Mouse (Mus musculus): Measurements from ENCODE around the gene Kcnmb4.
A peak's percentile ranks its signal among the peaks of the same experiment; 100 is the strongest.

Gene Kcnmb4

DNA sequence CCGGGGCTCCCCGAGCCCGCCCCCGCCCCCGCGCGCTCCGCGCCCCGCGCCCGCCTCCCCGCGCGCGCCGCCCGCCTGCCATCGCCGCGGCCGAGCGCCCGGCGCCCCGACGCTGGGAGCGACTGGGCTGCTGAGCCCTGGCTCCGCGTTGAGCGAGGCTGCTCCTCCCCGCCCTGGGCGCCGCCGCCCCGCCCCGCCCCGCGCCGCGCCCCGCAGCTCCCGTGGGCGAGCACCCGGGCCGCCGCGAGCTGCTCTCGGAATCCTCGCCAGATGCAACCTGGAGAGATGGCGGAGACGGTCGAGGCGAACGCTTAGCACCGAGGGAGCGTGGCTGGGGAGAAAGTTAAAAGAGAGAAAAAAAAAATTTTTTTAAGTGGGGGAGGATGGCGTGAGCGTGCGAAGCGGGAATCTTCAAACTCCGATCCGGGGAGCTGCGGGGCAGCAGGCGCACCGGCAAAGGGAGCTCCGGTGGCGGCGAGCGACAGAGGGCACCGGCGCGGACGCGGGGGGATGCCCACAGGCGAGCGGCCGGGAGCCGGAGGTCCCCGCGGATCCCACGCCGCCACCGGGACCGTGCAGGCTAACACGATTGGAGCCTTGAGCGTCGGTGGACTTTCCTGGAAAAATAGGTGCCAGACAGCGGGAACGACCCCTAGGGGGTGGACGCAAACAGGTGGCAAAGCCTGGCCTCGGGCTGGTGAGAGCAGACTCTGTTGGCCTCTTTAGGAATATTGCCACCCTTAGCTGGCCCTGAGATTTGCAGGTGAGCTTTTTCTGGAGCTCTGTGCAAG lies at the start of gene Kcnmb4:
Gene Kcnmb4 (minus strand): TSS at position 120 of the 791 bp plus-strand sequence.
- DNase-seq (ENCODE audit: low spot score in 2 of 2): peak; percentile 29 to 34

DNA sequence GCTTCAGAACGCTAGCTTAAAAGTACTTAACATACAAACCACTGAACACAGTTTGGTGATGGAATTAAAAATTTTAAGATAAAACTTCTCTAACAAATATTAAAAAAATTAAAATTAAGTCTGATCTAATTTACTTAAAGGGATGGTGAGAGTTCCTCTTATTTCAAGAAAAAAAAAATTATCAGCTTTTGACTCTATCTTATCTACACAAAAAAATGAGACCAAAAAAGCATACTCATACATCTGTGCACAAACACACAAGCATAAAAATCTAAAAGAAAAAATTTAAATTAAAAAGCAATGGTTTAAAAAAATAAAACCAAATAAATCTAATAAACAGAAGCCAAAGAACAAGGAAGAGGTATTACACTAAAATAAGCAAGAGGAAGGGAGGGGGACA lies 45.9 kb upstream of the Kcnmb4 start:
- DNase-seq (ENCODE audit: low spot score in 2 of 2): no peak

DNA sequence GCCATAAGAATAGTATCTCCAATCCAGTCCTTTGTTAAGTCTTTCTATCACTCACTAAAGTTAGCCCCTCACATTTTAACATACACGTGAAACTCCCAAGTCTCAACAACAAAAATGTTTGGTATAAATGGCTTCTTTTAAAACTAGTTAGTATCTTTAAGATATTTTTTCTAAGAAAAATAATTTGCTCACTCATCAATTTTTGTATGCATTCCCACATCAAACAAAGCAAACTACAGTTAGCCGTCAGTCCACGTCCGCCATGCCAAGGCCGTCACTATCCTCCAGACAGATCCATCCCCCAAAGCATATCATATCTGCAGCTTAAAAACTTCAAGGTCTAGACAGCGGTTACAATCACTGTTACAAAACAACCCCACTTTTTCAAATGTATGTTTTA lies 41.9 kb upstream of the Kcnmb4 start:
- DNase-seq (ENCODE audit: low spot score in 2 of 2): no peak

DNA sequence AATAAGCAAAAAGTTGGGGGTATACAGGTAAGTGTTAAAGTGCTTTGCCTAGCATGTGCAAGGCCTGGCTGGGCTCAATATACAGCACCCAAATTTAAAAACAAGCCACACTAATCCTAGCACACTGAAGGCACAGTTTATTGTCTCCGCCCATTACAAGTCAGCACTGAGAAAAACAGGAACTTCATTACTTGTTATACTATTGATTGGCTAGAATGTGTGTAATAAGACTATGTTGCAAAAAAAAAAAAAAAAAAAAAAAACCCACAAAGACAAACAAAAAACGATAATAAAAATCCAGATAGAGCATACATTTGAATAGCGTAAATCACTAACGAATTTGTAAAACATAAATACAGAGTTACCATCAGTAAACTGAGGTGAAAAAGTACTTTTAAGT lies 41.5 kb upstream of the Kcnmb4 start:
- DNase-seq (ENCODE audit: low spot score in 2 of 2): no peak

DNA sequence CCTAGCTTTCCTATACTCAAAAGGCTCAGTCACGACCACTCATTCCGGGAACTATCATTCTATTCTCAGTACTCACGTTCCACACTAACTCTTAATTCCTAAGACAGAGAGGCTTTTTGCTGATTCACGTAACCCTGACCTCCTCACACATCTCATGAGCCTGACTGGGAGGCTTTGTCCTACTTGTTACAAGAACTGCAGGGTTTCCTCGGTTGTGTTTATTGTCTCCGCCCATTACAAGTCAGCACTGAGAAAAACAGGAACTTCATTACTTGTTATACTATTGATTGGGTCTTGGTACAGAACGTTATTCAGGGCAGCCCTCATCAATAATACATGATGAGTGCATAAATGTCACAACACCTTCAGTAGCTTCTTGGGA lies 39.6 kb upstream of the Kcnmb4 start:
- DNase-seq (ENCODE audit: low spot score in 2 of 2): no peak

DNA sequence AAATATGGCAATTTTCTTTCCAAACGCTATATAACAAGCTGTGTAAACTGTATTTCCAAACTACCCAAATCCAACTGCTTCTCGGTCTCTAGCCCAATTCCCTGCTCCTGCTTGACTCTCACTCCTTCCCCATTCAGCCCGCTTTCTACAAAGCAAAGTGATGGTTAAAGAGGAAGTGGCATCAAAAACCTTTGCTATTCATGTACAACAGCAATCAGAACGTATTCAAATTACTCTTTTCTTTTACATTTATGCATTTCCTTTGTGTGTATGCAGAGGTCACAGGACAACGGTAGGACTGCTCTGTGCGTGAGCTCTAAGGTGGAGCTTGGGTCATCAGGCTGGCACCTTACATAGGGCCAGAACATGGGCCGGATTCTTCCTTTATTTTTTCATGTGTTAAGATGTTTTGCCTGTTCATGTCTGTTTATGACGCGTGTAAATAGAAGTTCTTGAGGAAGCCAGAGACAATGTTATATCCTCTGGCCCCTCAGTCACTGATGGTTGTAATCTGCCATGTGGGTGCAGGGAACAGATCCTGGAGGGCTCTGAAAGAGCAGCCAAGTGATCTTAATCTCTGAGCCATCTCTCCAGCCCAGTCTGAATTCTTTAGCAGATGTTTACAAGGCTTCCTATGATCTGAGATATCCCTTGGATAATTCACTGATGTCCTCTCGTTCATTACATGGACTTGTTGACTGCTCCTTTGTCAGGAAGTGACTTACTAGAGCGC lies 39.0 kb upstream of the Kcnmb4 start:
- no peak for DNase-seq (ENCODE audit: low spot score in 2 of 2)

DNA sequence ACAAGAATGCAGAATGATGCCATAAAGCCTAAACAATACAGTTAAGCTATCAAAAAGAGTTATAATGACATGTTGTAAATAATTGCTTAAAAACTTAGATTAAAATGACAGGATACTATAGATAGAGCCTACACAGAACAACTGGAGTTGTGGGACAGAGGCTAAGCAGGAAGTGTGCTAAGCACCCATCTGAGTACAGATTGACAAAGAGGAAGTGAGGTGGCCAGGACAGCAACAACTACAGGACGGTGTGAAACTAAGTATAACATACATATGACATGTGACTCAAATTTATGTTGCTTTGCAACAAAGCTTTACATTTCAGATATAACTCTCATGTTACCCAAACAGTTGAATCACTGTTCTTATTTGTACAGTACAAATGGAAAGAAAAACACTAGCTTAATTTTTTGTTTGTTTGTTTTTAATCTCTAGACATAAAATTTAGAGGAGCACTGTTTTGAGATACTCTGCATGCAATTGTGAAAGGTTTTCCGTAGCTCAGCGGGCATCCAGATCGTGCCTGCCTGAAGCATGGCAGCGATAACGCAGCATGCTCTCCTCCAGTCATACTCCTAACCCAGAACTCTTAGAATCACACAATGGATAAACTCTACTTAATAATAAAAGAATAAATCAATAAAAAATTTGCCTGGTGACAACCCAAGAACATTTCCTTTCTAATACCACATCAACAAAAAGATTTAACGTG lies 31.8 kb upstream of the Kcnmb4 start:
- no peak for DNase-seq (ENCODE audit: low spot score in 2 of 2)

DNA sequence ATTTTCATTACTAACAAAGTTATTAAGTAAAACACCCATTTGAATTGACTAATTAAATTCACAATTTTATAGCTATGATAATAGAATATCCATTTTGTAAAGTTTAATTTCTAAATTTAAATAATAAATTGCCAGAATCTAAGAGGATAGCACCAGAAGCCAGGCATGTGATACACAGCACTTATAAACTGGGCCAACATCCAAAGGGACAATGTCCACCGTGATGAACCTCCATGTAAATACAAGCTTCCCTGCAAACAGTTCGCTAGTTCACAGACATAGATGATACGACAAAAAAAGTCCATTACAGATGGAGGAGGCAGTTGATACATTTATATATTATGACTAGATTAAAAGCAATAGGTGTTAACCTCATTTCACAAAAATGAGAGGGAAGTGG lies 19.1 kb upstream of the Kcnmb4 start:
- no peak for DNase-seq (ENCODE audit: low spot score in 2 of 2)

DNA sequence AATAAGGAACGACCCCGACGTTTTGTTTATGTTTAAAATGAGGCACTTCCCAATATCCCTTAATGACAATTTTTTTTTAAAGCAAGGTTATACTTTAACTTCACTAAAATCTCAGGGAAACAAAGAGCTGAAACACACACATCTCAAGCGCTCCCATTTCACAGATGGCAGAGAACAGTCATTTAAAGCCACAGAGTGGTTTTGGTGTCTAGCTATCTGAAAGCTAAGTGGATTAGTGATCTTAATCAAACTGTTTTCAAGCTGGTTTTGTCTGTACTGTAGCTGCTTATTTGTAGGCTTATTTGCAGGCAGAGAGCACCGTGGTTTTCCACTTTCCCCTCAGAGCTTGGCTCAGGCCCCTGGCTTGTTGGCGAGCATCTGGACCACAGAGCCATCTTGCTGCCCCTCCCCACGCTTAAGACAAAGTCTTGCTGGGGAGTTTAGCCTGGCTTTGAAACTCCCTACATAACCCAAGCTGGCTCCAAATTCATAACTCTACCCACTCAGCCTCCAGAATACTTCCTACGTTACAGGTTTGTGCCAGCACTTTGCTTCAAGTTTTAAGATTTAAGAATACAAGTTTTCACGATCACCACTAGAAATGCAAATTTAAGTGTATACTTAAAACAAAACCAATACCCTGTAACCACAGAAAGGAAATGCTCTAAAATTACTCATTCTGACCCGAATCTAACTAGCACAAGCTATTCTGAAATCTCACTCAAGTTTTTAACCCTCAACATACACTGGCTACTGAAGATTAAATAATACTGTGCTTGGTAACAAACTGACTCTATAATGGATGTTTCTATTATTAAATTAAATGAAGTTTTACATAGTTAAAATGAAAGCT lies 13.4 kb upstream of the Kcnmb4 start:
- no peak for DNase-seq (ENCODE audit: low spot score in 2 of 2)

DNA sequence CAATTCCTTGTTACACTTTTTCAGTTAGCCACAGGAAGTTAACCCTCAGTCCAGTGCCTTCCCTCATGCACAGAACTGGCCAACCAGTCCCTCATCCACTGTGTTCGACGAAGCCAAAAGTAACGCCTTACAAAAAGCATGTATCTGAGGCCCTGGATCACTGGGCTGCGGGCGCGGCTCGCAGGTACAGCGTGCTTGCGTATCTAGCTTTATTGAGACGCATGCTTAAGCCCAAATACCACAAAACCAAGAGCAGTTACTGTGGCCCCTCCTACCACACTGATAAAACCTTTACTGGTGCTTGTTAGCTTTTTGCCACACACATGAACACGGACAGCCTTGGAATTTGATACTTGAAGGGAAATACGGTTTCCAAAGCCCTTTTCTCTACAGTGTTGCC lies 8.2 kb upstream of the Kcnmb4 start:
- DNase-seq (ENCODE audit: low spot score in 2 of 2): no peak

DNA sequence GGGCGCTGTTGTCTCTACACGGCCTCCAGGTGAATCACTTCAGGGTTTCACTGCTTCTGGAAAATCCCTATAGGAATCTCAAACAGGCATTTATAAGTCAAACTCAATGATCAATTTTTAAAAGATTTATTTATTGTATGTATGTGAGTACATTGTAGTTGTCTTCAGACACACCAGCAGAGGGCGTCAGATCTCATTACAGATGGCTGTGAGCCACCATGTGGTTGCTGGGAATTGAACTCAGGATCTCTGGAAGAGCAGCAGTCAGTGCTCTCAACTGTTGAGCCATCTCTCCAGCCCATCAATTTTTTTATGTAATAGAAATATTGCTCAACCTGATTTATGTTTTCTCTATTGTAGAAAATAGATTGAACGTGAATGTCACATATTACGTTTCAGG lies 7.3 kb upstream of the Kcnmb4 start:
- DNase-seq (ENCODE audit: low spot score in 2 of 2): no peak

DNA sequence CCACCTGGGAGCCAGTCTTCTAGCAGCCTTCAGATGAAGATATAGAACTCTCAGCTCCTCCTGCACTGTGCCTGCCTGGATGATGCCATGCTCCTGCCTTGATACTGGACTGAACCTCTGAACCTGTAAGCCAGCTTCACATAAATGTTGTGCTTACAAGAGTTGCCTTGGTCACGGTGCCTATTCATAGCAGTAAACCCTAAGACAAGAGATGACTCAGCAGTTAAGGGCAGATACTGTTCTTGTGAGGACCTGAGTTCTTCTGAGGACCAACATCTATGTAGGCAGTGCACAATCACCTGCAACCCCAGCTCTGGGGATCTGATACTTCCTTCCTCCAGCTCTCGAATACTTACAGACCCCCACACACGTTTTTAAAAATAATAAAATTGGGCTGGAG lies 2.9 kb upstream of the Kcnmb4 start:
- no peak for DNase-seq (ENCODE audit: low spot score in 2 of 2)

DNA sequence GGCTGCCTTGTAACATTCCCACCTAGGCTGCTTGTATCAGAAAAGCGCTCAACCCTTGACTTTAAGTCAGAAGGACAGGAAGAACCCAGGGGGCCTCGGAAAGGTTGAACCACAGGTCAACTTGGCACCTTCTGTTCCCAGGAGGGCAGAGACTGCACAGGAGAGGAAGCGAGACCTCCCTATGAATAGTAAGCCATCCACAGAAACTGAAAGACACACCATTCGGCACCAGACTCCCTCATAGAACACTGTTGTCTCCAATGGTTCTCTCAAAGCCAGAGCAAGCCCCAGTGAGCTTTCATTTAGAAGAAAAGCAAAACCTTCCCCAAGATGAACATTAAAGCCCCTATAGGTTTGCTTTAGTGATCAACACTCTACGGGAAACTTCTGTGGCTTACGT lies 2.0 kb upstream of the Kcnmb4 start:
- DNase-seq (ENCODE audit: low spot score in 2 of 2): no peak

DNA sequence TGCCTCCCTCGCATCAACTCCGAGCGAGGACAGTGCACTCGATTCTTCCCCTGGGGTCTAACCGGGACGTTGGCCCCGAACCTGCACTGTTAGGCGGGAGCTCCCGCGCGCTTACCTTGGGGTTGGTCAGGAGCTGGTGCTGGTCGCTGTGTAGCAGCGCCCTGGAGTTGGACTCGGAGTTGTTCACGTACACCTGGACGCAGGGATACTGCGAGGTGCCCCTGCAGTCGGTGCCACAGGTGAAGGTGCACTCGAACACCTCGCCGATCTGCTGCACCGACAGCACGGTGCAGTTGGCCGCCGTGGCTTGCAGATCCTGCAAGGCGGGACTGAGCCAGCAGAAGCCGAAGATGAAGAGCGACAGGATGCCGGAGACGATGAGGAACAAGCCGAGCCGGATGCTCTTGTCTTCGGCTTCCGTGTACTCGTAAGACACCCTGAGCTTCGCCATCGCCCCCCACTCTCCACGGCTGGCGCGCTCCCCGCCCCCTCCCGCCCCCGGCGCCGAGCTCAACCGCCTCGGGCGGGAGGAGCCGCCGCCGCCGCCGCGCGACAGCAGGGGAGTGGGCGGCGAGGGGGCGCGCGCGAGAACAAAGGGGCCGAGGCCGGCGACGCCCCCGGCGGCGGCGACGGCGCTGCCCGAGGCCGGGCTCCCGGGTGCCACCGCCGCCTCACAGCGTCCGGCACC lies 463 bp downstream of the Kcnmb4 start:
- DNase-seq (ENCODE audit: low spot score in 2 of 2): peak; percentile 65 to 67

DNA sequence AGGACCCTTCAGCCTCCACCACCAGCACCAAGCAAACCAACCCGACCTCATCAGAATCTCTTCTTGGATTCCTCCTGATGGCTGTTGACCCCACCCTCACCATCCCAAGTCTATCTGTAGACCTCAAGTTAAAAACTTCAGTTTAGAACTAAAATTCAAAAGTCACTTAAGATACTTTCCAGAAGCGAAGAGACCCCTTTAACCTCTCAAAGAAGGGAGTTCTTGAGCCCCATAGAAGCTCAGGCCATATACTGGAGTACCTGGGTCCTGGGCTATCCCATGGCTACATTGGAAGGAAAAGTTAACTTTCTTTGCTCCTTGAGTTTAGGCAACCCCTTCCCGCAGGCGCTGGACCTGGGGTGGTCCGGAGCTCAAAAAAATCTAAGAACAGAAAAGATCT lies 1.1 kb downstream of the Kcnmb4 start:
- DNase-seq (ENCODE audit: low spot score in 2 of 2): no peak

DNA sequence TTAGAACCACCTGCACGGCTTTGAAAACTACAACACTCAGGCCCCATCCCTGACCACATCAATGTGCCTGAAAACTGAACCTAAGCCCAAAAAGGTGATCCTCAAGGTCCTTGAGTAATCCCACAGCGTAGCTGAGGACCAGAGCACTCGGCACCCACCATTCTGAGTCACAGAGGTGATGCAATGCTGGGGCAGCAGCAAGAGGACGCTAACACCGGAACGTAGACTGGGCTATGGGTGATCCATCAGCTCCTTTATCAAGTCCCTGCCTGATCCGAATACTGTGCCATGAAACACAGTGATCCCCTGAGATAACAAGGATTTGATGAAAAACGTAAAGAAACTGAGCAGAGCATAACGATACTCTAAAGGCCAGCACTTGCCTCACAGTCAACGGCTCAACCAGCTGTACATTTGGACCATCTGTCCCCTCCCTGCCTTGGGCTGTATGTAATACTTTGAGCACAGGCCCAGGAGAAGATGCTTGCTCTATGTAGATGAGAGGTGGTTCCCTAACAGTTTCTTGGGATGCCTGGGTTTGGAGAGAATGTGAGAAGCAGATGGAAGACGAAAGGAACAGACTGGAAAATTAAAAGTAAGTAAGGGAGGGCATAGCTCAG lies 3.3 kb downstream of the Kcnmb4 start:
- DNase-seq (ENCODE audit: low spot score in 2 of 2): no peak

DNA sequence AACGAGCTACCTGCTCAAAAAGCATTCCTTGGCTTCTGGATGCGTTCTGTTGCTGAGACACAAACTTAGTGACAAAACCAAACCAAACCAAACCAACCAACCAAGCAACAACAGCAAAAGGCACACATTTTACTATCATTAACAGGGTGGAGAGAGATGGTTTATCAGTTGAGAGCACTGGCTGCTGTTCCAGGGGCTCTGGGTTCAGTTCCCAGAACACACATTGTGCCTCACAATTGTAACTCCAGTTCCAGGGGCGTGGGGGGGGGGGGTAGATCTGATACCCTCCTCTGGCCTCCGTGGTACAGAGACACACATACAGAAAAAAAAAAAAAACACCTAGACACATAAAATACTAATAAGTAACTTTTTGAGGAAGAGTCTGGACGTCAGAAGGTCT lies 5.6 kb downstream of the Kcnmb4 start:
- DNase-seq (ENCODE audit: low spot score in 2 of 2): no peak

DNA sequence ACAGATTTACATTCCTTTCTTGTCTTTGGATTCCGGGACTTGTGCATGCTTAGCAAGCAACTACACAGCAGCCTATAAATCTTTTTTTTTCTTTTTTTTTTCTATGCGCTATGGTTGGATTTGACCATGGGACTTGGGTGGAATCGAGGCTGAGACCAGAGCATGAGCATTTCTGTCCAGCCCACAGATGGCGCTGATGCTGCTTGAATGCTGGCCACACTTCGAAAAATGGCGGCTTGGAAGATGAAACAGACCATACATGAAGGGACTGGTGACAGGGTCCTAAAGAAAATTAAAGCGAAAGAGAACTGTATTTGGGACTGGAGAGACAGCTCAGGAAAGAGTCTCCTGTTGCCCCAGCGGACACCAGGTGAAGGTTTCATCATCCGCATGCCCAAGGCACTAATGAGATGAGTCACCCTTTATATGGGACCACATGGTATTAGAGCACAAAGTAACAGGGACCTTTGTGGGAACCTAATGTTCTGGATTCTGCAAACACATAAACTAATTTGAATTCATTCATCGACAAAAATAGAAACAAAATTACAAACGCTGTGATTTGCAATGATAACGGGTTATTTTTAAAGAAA lies 9.8 kb downstream of the Kcnmb4 start:
- no peak for DNase-seq (ENCODE audit: low spot score in 2 of 2)

DNA sequence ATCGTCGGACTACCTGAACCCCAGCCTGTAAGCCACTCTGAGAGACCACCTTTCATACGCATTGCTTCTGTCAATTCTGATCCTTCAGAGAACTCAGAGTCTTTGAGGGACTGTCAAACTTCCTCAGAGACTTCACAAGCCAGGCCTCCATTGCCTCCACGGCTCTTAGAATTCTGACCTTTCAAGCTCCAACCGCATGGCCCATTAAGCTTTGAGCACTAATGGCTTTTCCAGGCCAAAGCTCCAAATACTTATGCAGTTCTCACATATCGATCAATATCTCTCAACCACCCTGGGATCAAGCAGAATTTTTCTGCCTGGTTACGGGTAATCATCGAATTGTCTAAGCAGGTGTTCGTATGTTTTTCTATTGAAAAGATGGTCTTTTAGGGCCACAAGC lies 12.2 kb downstream of the Kcnmb4 start:
- no peak for DNase-seq (ENCODE audit: low spot score in 2 of 2)

DNA sequence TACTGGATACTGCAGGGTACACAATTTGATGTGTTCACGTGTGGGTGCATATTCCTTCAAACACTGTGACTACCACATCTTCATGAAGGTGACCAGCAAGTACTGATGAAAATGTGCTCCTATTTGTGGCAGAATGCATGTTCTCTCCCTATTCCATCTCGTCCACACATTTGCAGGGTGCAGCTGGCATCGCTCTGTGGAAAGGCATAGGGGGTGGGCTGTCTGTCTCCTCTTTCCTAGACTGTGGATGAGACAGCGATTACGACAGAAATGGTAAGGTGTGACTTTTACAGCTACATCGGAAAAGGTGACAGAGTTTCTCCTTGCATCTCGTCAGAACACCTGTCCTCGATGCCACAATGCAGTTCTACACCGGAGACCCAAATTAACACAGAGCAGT lies 14.9 kb downstream of the Kcnmb4 start:
- DNase-seq (ENCODE audit: low spot score in 2 of 2): no peak

Measured in thymus, postnatal 10 days (tissue).